Mouse (Mus musculus): ENCODE data around the gene Rnf150.

Rnf150 gene

DNA sequence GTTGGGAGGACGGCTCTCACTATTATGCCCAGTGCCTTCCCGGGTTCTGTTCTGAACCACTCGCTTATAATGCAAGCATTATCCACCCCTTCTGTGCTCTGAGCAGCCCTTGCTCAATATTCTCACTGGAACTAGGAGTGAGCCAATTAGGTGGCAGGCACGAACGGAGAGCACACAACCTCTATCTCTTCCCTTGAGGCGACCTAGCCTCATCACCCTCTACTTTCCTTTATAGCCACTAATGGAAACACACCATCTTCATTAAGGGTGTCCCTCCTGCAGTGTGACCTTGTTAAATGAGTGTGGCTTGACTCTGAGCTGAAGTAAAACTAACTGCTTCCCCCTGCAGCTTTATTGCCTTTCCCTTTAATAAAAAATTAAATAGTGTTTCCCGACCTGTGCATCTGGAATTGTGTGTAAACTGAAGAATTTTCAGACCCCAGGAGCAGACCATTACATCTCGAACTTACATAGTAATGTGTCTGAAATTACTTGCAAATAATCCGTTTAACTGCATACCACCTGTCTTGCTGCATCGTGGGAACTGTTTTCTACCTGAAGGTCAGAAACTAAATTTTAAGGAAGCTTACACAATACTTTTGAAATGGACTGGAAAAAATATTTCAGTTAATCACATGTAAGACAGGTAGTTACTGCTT lies 26.0 kb downstream of the Rnf150 start:
- no peak for DNase-seq (ENCODE audit: low spot score in 2 of 2)

GRCm38 (mm10) chr8:82895091-82895490 lies 31.9 kb downstream of the Rnf150 start:
- no peak for DNase-seq (ENCODE audit: low spot score in 2 of 2)

DNA sequence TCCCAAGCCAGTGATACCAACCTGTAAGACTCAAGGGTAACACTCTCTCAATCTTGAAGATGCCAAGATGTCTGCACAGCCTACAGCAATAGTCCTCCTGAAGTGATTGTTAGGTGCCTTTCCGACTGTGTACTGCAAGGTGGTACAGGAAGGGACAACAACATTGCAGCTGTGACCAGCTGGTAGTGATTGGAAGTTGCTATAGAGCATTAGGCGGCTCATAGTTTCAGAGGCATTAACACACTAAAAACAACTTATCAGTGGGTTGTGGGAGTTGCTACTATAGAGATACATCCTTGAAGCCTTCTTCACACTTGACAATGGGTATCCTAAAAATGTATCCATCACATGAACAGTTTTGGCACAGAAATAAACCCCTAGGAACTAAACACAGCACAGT lies 33.6 kb downstream of the Rnf150 start:
- DNase-seq (ENCODE audit: low spot score in 2 of 2) = no peak

DNA sequence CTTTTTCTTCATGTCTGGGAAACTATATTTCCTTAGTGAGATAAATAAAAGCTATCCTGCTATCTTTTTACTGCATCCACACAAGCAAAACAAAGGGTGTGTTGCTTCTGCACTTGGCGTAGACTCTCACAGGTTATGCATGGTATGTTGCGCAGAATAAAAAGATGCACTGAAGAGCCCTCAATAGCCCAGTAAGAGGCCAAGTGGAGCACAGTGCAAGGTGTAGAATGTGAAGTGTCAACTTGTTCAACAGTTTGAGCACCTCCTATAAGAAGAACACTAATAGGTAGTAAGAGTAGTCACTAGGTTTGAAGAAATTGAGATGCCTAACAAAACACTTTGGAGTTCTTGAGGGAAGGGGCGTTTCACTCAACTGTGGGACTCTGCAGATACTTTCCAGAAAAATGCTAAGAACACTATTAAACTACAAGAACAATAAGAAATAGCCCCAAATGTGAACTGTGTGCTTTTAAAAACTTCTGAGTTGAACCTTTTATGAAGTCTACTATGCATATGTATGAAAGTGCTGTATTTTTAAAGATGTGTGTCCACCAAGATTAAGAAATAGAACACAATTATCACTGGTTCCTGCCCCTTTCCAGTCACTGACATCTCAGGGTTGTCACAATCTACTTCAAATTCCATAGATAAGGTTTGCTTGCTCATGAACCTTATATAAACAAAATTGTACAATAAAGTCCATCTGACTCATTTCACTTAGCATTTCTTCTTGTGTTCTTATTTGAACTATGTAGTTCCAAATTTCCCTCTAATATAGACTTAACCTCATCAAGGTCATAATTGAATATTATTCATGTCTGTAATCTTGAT lies 34.7 kb downstream of the Rnf150 start:
- DNase-seq (ENCODE audit: low spot score in 2 of 2) = no peak

DNA sequence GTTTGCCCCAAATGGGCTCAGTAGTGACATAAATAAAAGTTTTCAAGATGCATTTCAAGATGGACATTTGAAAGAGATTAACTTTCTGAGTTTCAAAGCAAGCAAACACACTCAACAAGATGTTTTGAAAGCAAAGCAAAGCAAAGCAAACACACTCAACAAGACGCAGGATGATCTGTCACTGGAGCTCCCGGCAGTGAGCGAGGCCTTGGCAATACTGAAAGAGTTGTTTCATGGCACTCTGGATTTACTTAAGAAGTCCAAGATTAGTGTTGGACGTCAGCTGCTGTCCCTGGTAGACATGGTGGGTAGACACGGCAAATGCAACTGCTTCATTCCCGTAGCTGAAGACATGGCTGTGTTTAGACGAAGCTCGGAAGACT lies 35.3 kb downstream of the Rnf150 start:
- DNase-seq (ENCODE audit: low spot score in 2 of 2) = no peak

DNA sequence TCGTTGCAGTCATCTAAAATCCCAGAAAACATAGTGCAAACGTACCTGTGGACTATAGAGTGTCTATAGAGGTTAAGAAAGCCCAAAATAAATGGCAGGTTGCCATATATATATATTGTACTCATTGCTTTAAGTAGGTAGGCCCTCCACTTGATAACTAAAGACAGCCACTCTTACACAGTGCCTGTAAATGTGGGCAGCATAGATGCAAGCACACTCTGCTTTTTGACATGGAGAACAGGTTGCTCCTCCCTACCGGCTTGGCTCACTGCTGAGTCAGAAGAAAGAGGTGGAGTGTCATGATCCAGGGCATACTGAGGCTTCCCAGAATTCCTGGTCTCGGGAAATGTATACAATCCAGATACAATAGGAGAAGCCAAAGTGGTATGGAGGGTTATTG lies 37.8 kb downstream of the Rnf150 start:
- no peak for DNase-seq (ENCODE audit: low spot score in 2 of 2)

- DNase-seq (ENCODE audit: low spot score in 2 of 2) = no peak
Observed at GRCm38 (mm10) chr8:82901549-82902138, 38.5 kb downstream of the Rnf150 start.

DNA sequence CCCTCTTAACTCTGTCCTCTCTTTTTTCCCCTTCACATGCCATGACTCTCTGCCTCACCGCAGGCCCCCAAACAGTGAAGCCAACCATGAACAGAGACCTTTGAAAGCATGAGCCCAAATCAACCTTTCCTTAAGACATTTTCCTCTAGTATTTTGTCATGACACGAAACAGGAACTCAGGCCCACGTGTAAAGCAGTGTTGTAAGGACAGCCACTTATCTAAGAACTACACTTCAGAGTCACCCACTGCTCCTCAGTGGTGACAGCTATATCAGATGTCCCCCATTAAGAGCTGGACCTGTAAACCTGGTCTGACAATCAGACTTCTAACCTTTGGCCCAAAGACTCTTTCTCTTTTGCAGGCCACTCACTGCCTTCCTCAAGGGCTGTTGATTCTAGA lies 40.3 kb downstream of the Rnf150 start:
- no peak for DNase-seq (ENCODE audit: low spot score in 2 of 2)

GRCm38 (mm10) chr8:82907271-82907670 lies 44.1 kb downstream of the Rnf150 start:
- no peak for DNase-seq (ENCODE audit: low spot score in 2 of 2)

- no peak for DNase-seq (ENCODE audit: low spot score in 2 of 2)
Observed at GRCm38 (mm10) chr8:82911436-82911835, 48.3 kb downstream of the Rnf150 start.

- DNase-seq (ENCODE audit: low spot score in 2 of 2) = no peak
Observed at GRCm38 (mm10) chr8:82912282-82912681, 49.1 kb downstream of the Rnf150 start.

GRCm38 (mm10) chr8:82914543-82914942 lies 51.4 kb downstream of the Rnf150 start:
- DNase-seq (ENCODE audit: low spot score in 2 of 2) = no peak

DNA sequence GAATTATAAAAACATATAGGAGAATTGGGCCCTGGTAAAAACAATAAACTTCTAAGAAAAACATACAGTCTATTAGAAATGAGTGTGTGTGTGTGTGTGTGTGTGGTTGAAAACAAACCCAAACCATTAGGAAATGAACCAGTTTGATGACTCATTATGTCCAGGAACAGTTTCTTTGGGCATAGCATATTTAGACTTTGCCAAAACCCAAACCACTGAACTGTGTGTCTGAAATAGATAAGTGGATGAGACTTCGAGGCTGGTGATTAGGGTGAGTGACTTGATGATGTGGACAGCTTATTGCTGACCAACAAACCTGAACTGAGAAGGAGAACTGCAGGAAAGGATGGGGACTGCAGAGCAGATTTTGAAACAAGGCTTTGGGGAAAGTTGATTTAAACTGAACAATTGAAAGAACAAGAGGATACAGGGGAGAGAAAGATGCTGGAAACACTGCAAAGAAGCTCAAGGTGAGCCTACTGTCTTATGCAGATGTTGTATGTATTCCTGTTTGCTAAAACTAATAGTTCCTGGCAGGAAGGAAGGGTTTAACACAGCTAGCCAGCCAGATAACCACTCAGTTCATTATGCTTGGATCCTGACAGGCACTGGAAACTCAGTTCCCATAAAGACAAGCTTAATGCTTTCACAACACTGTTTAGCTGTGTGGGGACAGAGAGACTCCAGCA lies 53.8 kb downstream of the Rnf150 start:
- DNase-seq (ENCODE audit: low spot score in 2 of 2) = no peak

DNA sequence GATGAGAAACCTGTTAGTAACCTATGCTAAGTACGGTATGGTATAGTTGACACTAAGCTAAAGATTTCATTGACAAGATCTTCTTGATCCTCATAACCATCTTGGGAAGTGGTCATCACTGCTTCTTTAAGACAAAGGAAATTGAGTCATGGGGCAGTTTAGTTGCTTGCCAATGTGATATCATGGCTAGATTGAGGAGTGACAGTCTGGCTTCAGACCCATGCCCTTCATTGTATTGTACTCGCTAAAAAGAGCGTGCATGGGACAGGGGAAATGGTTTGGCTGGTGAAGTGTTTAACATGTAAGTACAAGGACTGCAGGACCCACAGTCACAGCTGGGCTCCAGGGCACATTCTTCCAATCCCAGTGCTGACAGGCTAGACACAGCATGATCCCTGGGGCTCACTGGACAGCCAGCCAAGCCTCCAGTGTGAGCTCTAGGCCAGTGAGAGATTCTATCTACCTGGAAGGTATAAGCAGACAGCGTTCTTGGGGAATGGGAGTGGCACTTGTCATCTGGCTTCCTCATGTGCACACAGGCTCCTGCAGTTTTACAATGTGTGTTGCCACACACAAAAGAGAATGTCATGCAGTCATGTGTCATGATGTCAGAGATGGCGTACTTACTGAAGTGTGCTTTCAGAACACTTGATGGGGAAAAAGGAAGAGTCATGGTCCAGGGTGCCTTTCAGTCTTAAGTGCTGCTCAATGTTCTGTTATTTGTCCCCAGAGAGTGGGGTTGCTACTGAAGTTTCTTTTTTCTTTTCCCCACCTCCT lies 54.6 kb downstream of the Rnf150 start:
- DNase-seq (ENCODE audit: low spot score in 2 of 2) = no peak

- no peak for DNase-seq (ENCODE audit: low spot score in 2 of 2)
Observed at GRCm38 (mm10) chr8:82919676-82920075, 56.5 kb downstream of the Rnf150 start.

DNA sequence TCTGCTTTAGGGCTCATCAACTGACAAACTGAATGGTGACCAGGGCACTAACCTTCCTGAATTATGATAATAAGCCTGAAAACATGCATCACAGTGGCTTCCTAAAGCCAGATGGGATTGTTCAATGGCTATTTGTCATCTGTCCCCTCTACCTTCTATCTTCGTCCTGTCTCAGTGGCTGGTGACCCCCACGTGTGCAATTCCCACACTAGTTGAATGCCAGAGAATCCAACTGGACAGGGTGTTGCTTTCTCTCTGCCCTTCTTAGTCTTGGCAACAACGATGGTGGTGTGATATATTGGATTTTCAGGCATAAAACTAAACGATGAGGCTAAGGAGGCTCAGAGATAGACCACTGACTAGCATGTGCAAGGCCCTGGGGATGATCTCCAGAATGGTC lies 57.0 kb downstream of the Rnf150 start:
- no peak for DNase-seq (ENCODE audit: low spot score in 2 of 2)

DNA sequence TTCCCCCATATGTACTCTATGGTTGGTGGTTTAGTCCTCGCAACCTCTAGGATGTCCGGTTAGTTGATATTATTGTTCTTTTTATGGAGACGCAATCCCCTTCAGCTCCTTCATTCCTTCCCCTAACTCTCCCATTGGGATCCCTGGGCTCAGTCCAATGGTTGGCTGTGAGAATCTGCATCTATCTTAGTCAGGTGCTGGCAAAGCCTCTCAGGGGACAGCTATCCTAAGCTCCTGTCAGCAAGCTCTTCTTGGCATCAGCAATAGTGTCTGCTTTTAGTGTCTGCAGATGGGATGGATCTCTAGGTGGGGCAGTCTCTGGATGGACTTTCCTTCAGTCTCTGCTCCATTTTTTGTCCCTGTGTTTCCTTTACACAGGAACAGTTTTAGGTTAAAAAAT lies 62.1 kb downstream of the Rnf150 start:
- no peak for DNase-seq (ENCODE audit: low spot score in 2 of 2)

- DNase-seq (ENCODE audit: low spot score in 2 of 2) = no peak
Observed at GRCm38 (mm10) chr8:82926518-82926917, 63.4 kb downstream of the Rnf150 start.

- DNase-seq (ENCODE audit: low spot score in 2 of 2) = no peak
Observed at GRCm38 (mm10) chr8:82931554-82931953, 68.4 kb downstream of the Rnf150 start.

GRCm38 (mm10) chr8:82936162-82936561 lies 73.0 kb downstream of the Rnf150 start:
- no peak for DNase-seq (ENCODE audit: low spot score in 2 of 2)

- no peak for DNase-seq (ENCODE audit: low spot score in 2 of 2)
Observed at GRCm38 (mm10) chr8:82936866-82937265, 73.7 kb downstream of the Rnf150 start.

DNA sequence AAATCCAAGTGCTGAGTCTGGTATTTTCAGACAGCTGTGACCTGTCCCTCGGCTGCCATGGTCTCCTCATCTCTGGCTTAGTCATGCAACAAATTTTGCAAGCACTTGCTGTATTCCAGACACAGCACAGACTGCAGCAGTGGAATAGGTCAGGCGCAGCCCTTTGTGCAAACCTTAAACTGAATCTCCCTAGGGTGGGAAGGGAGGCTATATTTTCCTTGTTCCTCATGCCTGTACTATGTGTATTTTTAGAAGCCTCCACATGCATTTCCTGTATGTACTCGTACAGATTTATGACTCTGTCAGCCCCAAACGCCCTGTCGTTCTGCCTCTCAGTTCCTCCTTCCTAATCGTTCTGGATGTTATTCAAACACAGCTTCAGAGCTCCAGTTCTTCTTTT lies 76.8 kb downstream of the Rnf150 start:
- DNase-seq (ENCODE audit: low spot score in 2 of 2) = no peak

All from frontal cortex, postnatal 25 days (tissue).